Comparison of ENCODE assay signal across 11 mouse cellular contexts in genomic region chr11:54214499-54215443, GRCm38 (mm10). TPM values are rescaled to one million over a fixed set of nuclear protein-coding genes. Genes with fewer than 3 reads are reported as not detected.
A peak's percentile ranks its signal among the peaks of the same experiment; 100 is the strongest.
DNase-seq lines count a peak whose midpoint lies in the region; ATAC-seq lines count a peak whose summit lies in the region.
"Had no signal": no experiment of that assay in that cellular context is flagged by ENCODE, and none has a peak within 500 bp of the region (broad histone marks: within the 10 kb centered on the region; RNA-seq: fewer than 3 reads in every experiment).

No protein-coding gene starts in this region.

- no peaks in the 10 kb centered on the region for H3K27me3 ChIP-seq in heart, embryonic 12.5 days (replicated peaks)
- no peaks in the 10 kb centered on the region for H3K27me3 ChIP-seq in midbrain, embryonic 13.5 days
- H3K27me3 ChIP-seq: midbrain, embryonic 12.5 days had no signal

- no peaks in the 10 kb centered on the region for H3K36me3 ChIP-seq in heart, embryonic 12.5 days
- H3K36me3 ChIP-seq in midbrain, embryonic 13.5 days: no peaks in the 10 kb centered on the region
- H3K36me3 ChIP-seq: midbrain, embryonic 12.5 days had no signal

- H3K4me1 ChIP-seq in heart, embryonic 12.5 days (replicated peaks): 0 out of 2 replicates have a peak, but pooled peaks cover 4% of the 10 kb centered on the region
- no peaks in the 10 kb centered on the region for H3K4me1 ChIP-seq in midbrain, embryonic 13.5 days (replicated peaks)
- H3K4me1 ChIP-seq: midbrain, embryonic 12.5 days had no signal

- H3K4me2 ChIP-seq in heart, embryonic 12.5 days: no peak overlapping the region
- no peak overlapping the region for H3K4me2 ChIP-seq in midbrain, embryonic 13.5 days (replicated peaks)
- H3K4me2 ChIP-seq: midbrain, embryonic 12.5 days had no signal

- no peak overlapping the region for H3K27ac ChIP-seq in heart, embryonic 12.5 days (ENCODE audit: poor library complexity, severe bottlenecking)
- no peak overlapping the region for H3K27ac ChIP-seq in midbrain, embryonic 13.5 days
- H3K27ac ChIP-seq: midbrain, embryonic 12.5 days had no signal

- peak; percentile 88 for DNase-seq in heart, adult 18-20 months
- peak; percentile 83 for DNase-seq in brain, adult 2 months (ENCODE audit: low read depth, low spot score)
- peak; percentile 61 for DNase-seq in layer of hippocampus, adult 9-11 months
- DNase-seq in natural killer cell, adult 2 months (ENCODE audit: low spot score in 2 of 2): peak; percentile 25 to 40
- peak; percentile 57 to 73 for DNase-seq in urinary bladder, adult 18-20 months (ENCODE audit: low spot score in 2 of 2)

- 70% methylated on average over 9 of the region's 9 CpGs for WGBS in heart, embryonic 12.5 days
- WGBS in midbrain, embryonic 13.5 days: 87% methylated on average over 9 of the region's 9 CpGs

- no peak for ATAC-seq in heart, embryonic 12.5 days (ENCODE audit: insufficient number of reproducible peaks, low FRiP score)
- ATAC-seq in granulocyte monocyte progenitor cell, adult 5-6 weeks (replicated peaks; ENCODE audit: poor library complexity, severe bottlenecking): peak; percentile 64
- no peak for ATAC-seq in midbrain, embryonic 13.5 days

- no peaks in the 10 kb centered on the region for H3K9me3 ChIP-seq in heart, embryonic 12.5 days (replicated peaks)
- H3K9me3 ChIP-seq in midbrain, embryonic 13.5 days: no peaks in the 10 kb centered on the region
- H3K9me3 ChIP-seq: midbrain, embryonic 12.5 days had no signal

- no peak overlapping the region for H3K9ac ChIP-seq in heart, embryonic 12.5 days
- no peak overlapping the region for H3K9ac ChIP-seq in midbrain, embryonic 13.5 days (replicated peaks)
- H3K9ac ChIP-seq: midbrain, embryonic 12.5 days had no signal

- H3K4me3 ChIP-seq in heart, embryonic 12.5 days: no peak overlapping the region
- no peak overlapping the region for H3K4me3 ChIP-seq in midbrain, embryonic 13.5 days (replicated peaks)
- H3K4me3 ChIP-seq: midbrain, embryonic 12.5 days had no signal

RNA-seq across cellular contexts. Expression of gene Csf2, which starts 34.7 kb away (rescaled TPM):
- not detected for total RNA-seq in heart, adult 18-20 months (2021)
- not detected in 2 replicates for polyA plus RNA-seq in heart, embryonic 12.5 days (2016; fragmentation: Nextera tagmentation; extraction: Ambion mirVana)
- total RNA-seq in granulocyte monocyte progenitor cell, adult 5-6 weeks (2014; fragmentation: Nextera tagmentation): not detected in 2 replicates
- total RNA-seq in granulocyte monocyte progenitor cell, adult 5-6 weeks (2017): not detected in 2 replicates
- polyA plus RNA-seq in midbrain, embryonic 13.5 days (2015; fragmentation: Nextera tagmentation; extraction: Ambion mirVana): not detected in 2 replicates
- total RNA-seq: ES-E14 had no signal
- polyA plus RNA-seq: gonadal fat pad, adult 2 months; midbrain, embryonic 12.5 days had no signal

RNA-seq across cellular contexts. Expression of gene Il3, which starts 52.3 kb away (rescaled TPM):
- total RNA-seq in heart, adult 18-20 months (2021): not detected
- not detected in 2 replicates for polyA plus RNA-seq in heart, embryonic 12.5 days (2016; fragmentation: Nextera tagmentation; extraction: Ambion mirVana)
- total RNA-seq in granulocyte monocyte progenitor cell, adult 5-6 weeks (2014; fragmentation: Nextera tagmentation): not detected in 2 replicates
- not detected in 2 replicates for total RNA-seq in granulocyte monocyte progenitor cell, adult 5-6 weeks (2017)
- polyA plus RNA-seq in midbrain, embryonic 13.5 days (2015; fragmentation: Nextera tagmentation; extraction: Ambion mirVana): not detected in 2 replicates
- total RNA-seq: ES-E14 had no signal
- polyA plus RNA-seq: gonadal fat pad, adult 2 months; midbrain, embryonic 12.5 days had no signal

Comparison
In these comparisons a context has a peak if more than half of its experiments do, and no peak if none do; other contexts are left out.
1. DNase-seq: peak in every context shown above with its lines; median percentile 88 in heart, adult 18-20 months; 83 in brain, adult 2 months; 65 in urinary bladder, adult 18-20 months; 61 in layer of hippocampus, adult 9-11 months; 32 in natural killer cell, adult 2 months.